Mouse (Mus musculus) embryonic facial prominence, embryonic 13.5 days (tissue): ENCODE data around the gene Il17d. TPM values are rescaled to one million over a fixed set of nuclear protein-coding genes. Genes with fewer than 3 reads are reported as not detected.

Experiments
- ATAC-seq: fragments of 200-750 bp; cut with Nextera tagmentation; 2 replicates; pipeline ENCODE4 v1.8.0; 2017; ENCODE audit warnings: low read depth; ENCODE audit not compliant: insufficient number of reproducible peaks, insufficient read depth, low FRiP score, low TSS enrichment
- H3K27ac ChIP-seq: fragments of 300-500 bp; sonication (generic); 2 replicates; pipeline ENCODE4 v1.5.1; 2015; ENCODE audit warnings: moderate library complexity, mild to moderate bottlenecking, inconsistent platforms
- H3K27me3 ChIP-seq: fragments of 300-500 bp; sonication (generic); 2 replicates; pipeline ENCODE4 v1.6.1; 2015; ENCODE audit warnings: mild to moderate bottlenecking, inconsistent platforms
- H3K36me3 ChIP-seq: fragments of 300-500 bp; sonication (generic); 2 replicates; pipeline ENCODE4 v1.6.1; 2015; ENCODE audit warnings: mild to moderate bottlenecking, inconsistent platforms
- H3K4me1 ChIP-seq: fragments of 300-500 bp; sonication (generic); 2 replicates; pipeline ENCODE4 v1.6.1; 2015; ENCODE audit warnings: inconsistent platforms
- H3K4me2 ChIP-seq: fragments of 300-500 bp; sonication (generic); 2 replicates; pipeline ENCODE4 v1.6.1; 2015; ENCODE audit warnings: moderate library complexity, mild to moderate bottlenecking, inconsistent platforms
- H3K4me3 ChIP-seq: fragments of 300-500 bp; sonication (generic); 2 replicates; pipeline ENCODE4 v1.5.1; 2015; ENCODE audit warnings: mild to moderate bottlenecking, inconsistent platforms
- H3K9ac ChIP-seq: fragments of 300-500 bp; sonication (generic); 2 replicates; pipeline ENCODE4 v1.6.1; 2015; ENCODE audit warnings: mild to moderate bottlenecking, inconsistent platforms
- H3K9me3 ChIP-seq: fragments of 300-500 bp; sonication (generic); 2 replicates; pipeline ENCODE4 v1.6.1; 2016; ENCODE audit warnings: inconsistent platforms
- WGBS: fragments of 180-500 bp; shearing (Covaris S2); methylation state at CpG from one replicate; pipeline ENCODE4 v1.1.7; 2015; ENCODE audit warnings: mixed read lengths; 5-methylcytosine and 5-hydroxymethylcytosine counted together
- polyA plus RNA-seq: library from polyadenylated mRNA; unstranded; fragments of >200 nt; fragmentation: Nextera tagmentation; extraction: Ambion mirVana; gene quantifications from 2 replicates; pipeline ENCODE4 v1.2.1, GENCODE M21; 2015

Gene Il17d
- polyA plus RNA-seq, 1 experiment from 2014 or later = 3.5 TPM

DNA sequence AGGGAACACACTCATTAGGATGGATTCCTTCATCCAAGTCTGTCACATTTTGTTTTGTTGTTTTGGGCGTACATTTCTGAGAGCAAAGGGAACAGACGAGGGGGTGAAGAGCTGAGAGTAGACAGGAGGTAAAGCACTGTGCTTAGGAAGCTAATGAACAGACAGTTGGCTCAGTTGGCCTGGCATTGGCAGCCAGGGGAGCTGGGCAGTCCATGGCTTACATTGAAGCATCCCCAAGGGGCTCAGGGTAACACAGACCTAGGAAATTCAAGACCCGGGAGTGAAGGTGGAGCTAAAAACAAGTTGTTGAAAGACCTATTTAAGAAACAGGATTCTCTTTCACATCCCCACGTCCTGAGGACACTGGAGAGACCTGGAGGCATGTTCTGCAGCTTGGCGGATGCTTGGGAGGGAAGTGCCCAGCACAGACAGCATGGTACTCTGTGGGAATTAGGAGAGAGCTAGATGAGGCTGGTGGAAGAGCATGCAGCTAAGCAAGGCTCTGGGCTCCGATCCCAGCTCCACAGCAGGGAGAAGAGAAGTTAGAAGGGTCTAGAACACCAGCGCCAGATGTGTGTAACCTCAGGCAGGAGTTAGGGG lies 31.0 kb downstream of the Il17d start:
- H3K4me1 ChIP-seq = no peaks in the 10 kb centered on the region
- no peak overlapping the region for H3K4me2 ChIP-seq
- 0 out of 2 replicates have a peak overlapping the region, but pooled peaks have one; percentile 16 for H3K9ac ChIP-seq
- 78% methylated on average over 7 of the region's 7 CpGs for WGBS
- H3K27ac ChIP-seq = no peak overlapping the region
- no peaks in the 10 kb centered on the region for H3K27me3 ChIP-seq
- H3K9me3 ChIP-seq = no peaks in the 10 kb centered on the region
- no peak for ATAC-seq
- no peak overlapping the region for H3K4me3 ChIP-seq
- H3K36me3 ChIP-seq = peaks cover 5% of the 10 kb centered on the region; the same call in 1 of the 2 replicates

DNA sequence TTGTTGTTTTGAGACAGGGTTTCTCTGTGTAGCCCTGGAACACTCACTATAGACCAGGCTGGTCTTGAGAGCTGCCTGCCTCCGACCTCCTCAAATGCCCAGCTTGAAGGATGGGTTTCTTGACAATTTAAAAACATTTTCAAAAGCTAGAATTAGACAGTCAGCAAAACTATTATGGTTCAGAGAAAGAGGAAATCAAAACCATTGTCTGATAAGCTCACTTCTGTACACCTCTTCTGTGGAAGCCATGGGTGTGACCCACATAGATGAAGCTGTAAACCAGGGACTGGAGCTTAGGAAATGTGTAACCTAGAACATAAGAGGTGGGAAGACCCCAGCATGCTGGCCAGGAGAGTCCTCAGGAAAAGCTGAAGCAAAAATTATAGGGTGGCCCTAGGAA lies 32.3 kb downstream of the Il17d start:
- H3K9ac ChIP-seq = no peak overlapping the region
- H3K27ac ChIP-seq = no peak overlapping the region
- no peak for ATAC-seq
- H3K36me3 ChIP-seq = peaks cover 5% of the 10 kb centered on the region; the same call in 1 of the 2 replicates
- H3K4me1 ChIP-seq = no peaks in the 10 kb centered on the region
- H3K9me3 ChIP-seq = no peaks in the 10 kb centered on the region
- H3K4me3 ChIP-seq = no peak overlapping the region
- WGBS = 90% methylated on average over 1 of the region's 1 CpGs
- no peak overlapping the region for H3K4me2 ChIP-seq
- no peaks in the 10 kb centered on the region for H3K27me3 ChIP-seq

- Histone ChIP-seq H3K4me1 (peaks cover 2% of the 10 kb centered on the region), H3K4me3 (no peak overlapping the region), H3K27me3 (no peaks in the 10 kb centered on the region), H3K27ac (no peak overlapping the region), H3K36me3 (peaks cover 16% of the 10 kb centered on the region), H3K9me3 (no peaks in the 10 kb centered on the region), H3K4me2 (no peak overlapping the region), H3K9ac (no peak overlapping the region)
- no peak for ATAC-seq
- 84% methylated on average over 6 of the region's 6 CpGs for WGBS
Observed at GRCm38 (mm10) chr14:57565626-57566025, 41.0 kb downstream of the Il17d start.

DNA sequence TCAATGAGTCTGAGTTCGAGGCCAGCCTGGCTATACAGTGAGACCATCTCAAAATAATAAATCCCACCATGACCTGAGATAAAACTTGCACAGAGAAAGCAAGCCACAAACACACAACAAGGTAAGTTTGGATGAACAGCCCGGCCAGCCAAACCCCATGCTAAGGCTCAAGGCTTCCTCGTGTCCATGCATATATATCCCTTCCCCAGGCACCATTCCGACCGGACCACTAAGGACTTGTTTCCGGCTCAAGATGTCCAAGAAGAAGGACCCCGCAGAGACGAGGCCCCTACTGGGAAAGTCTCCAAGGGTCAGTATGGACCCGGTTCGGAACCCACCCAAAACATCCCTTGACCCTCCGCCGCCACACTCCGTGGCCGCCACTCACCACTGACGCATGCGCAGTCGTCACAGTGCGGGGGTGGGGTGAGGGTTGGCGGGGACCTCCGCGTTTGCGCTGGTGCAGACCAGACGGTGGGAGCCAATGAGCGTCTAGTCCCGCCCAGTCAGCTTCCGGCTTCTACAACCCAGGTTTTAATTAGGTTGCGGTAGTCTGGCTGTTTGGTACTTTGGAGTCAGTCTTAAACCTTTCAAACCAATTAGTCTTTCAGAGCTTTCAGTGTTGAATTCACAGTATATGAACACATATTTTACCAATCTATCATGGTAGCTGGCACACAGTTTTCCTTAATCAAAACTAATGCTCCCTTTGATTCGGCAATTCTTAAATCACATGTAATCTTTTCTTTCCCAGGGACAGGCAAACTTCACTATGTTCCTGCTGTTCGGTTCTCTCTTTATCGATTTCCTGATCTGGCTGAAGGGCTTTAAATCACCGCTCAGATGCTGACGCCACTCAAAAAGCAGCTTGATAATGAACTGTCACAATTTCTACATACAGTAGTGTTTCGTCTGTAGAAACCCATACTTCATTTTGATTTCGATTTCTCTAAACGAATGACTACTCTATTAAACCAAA lies 46.9 kb downstream of the Il17d start, which contains the start of gene Eef1akmt1:
Gene Eef1akmt1 (minus strand): TSS at position 458 of the 979 bp plus-strand sequence.
- peaks cover 9% of the 10 kb centered on the region for H3K36me3 ChIP-seq
- peak within 1 kb of the TSS; percentile 65 for H3K27ac ChIP-seq
- peak within 1 kb of the TSS; percentile 79 for H3K9ac ChIP-seq
- H3K27me3 ChIP-seq = no peaks in the 10 kb centered on the region
- ATAC-seq = peak; percentile 97
- peaks cover 7% of the 10 kb centered on the region; the same call in 1 of the 2 replicates for H3K9me3 ChIP-seq
- peak within 1 kb of the TSS; percentile 69 for H3K4me2 ChIP-seq
- H3K4me3 ChIP-seq = peak within 1 kb of the TSS; percentile 67
- peaks cover 6% of the 10 kb centered on the region for H3K4me1 ChIP-seq
- 9% methylated on average over 35 of the region's 35 CpGs for WGBS

DNA sequence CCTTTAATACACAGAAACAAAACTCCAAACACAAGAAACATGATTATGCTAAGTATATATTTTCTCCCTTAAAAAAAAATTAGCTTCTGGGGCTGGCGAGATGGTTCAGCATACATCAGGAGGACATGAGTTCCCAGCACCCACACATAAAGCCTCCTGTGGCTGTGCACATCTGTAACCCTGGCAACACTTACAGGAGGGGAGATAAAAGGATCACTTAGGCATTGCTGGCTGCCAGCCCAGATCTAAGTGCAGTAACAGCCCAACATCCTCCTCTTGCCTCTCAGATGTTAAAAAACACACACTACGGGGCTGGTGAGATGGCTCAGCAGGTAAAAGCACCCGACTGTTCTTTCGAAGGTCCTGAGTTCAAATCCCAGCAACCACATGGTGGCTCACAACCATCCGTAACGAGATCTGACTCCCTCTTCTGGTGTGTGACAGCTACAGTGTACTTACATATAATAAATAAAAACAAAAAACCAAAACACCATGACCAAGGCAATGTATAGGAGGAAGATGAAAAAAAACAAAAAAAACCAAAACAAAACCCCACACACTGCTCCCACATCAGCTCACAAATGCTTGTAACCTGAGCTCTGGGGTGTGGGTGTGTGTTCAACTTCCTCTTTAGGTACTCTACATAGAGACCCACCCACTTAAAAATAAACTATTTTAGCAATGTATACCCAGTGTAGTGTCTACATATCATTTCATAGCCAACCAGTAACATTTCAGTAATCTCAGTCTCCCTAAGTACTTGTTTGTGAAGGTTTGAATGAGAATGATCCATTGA lies 50.4 kb downstream of the Il17d start:
- peaks cover 20% of the 10 kb centered on the region for H3K36me3 ChIP-seq
- ATAC-seq = no peak
- H3K4me1 ChIP-seq = peaks cover 6% of the 10 kb centered on the region
- 91% methylated on average over 6 of the region's 6 CpGs for WGBS
- no peak overlapping the region for H3K27ac ChIP-seq
- no peak overlapping the region for H3K4me2 ChIP-seq
- no peaks in the 10 kb centered on the region for H3K27me3 ChIP-seq
- H3K4me3 ChIP-seq = no peak overlapping the region
- no peak overlapping the region for H3K9ac ChIP-seq
- peaks cover 7% of the 10 kb centered on the region; the same call in 1 of the 2 replicates for H3K9me3 ChIP-seq

GRCm38 (mm10) chr14:57576364-57577060 lies 51.9 kb downstream of the Il17d start:
- WGBS = 92% methylated on average over 2 of the region's 2 CpGs
- Histone ChIP-seq H3K27me3 (no peaks in the 10 kb centered on the region), H3K36me3 (peaks cover 30% of the 10 kb centered on the region), H3K4me2 (no peak overlapping the region), H3K9ac (no peak overlapping the region), H3K27ac (no peak overlapping the region), H3K9me3 (peaks cover 7% of the 10 kb centered on the region; the same call in 1 of the 2 replicates), H3K4me3 (no peak overlapping the region), H3K4me1 (no peaks in the 10 kb centered on the region)
- ATAC-seq = no peak

DNA sequence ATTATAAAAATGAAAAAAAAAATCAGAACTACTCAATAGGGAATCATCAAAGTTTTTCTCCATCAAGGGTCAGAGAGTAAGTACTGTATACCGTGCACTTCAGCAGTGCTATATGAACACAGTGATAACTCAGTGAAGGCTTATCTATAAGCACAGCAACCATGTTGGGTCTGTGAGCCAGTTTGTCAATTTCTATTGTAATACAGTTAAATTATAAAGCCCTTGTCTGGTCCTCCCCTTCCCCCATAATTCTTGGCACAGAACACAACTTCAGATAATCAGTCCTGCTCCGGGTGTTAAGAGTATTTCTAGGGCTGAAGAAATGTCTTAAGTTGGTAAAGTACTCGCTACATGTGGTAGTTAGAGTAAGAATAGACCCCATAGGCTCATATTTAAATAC lies 67.3 kb downstream of the Il17d start:
- Histone ChIP-seq H3K4me3 (no peak overlapping the region), H3K9ac (no peak overlapping the region), H3K36me3 (peaks cover 77% of the 10 kb centered on the region), H3K27ac (no peak overlapping the region), H3K4me2 (no peak overlapping the region), H3K4me1 (no peaks in the 10 kb centered on the region), H3K27me3 (no peaks in the 10 kb centered on the region), H3K9me3 (no peaks in the 10 kb centered on the region)
- no peak for ATAC-seq
- WGBS = 97% methylated on average over 3 of the region's 3 CpGs

Other genes starting within 250 kb of the Il17d start
- 28.8 and 28.9 TPM in 2 replicates for gene Cryl1, start 126.2 kb upstream of the Il17d start, polyA plus RNA-seq
- 18.4 and 18.7 TPM in 2 replicates for gene Ift88, start 100.7 kb upstream of the Il17d start, polyA plus RNA-seq
- 100 and 108 TPM in 2 replicates for gene Eef1akmt1, start 46.8 kb downstream of the Il17d start, polyA plus RNA-seq
- gene Xpo4, start 140.7 kb downstream of the Il17d start, polyA plus RNA-seq = 24.4 and 26.0 TPM in 2 replicates
- gene Gm49361, start 221.3 kb downstream of the Il17d start, polyA plus RNA-seq = not detected in 2 replicates
- gene Lats2, start 233.6 kb downstream of the Il17d start, polyA plus RNA-seq = 25.3 TPM in 2 replicates